Mouse (Mus musculus) embryonic fibroblast, embryonic 13.5 days (primary cell): ENCODE measurements around the gene Gan. TPM values are rescaled to one million over a fixed set of nuclear protein-coding genes. Genes with fewer than 3 reads are reported as not detected.

Experiments
- H3K27ac ChIP-seq: 2 replicates; pipeline ENCODE4 v1.5.1; 2012; ENCODE audit warnings: low read length, control low read depth, inconsistent platforms; ENCODE audit not compliant: insufficient read depth
- H3K4me1 ChIP-seq: 2 replicates; pipeline ENCODE4 v1.6.1; 2011; ENCODE audit warnings: low read length; ENCODE audit not compliant: control insufficient read depth, insufficient read depth
- H3K4me3 ChIP-seq: 2 replicates; pipeline ENCODE4 v1.5.1; 2011; ENCODE audit warnings: mild to moderate bottlenecking, control low read depth, low read length; ENCODE audit not compliant: insufficient read depth
- CTCF ChIP-seq: IDR thresholded peaks from 2 replicates; pipeline ENCODE4 v1.5.1; 2011; ENCODE audit warnings: mild to moderate bottlenecking, control low read depth, low read length, moderate library complexity, borderline replicate concordance; ENCODE audit not compliant: insufficient read depth
- POLR2A ChIP-seq: IDR thresholded peaks from 2 replicates; pipeline ENCODE4 v1.6.1; 2011; ENCODE audit warnings: low read depth, mild to moderate bottlenecking, control low read depth, low read length, moderate library complexity
- polyA plus RNA-seq: library from polyadenylated mRNA; stranded (reverse); fragments of >200 nt; gene quantifications from 2 replicates; pipeline ENCODE4 v1.2.4, GENCODE M21; 2011; ENCODE audit warnings: low read depth; ENCODE audit not compliant: missing spikeins, insufficient read length

Gan gene
- polyA plus RNA-seq, 1 experiment, result 12.0 TPM

DNA sequence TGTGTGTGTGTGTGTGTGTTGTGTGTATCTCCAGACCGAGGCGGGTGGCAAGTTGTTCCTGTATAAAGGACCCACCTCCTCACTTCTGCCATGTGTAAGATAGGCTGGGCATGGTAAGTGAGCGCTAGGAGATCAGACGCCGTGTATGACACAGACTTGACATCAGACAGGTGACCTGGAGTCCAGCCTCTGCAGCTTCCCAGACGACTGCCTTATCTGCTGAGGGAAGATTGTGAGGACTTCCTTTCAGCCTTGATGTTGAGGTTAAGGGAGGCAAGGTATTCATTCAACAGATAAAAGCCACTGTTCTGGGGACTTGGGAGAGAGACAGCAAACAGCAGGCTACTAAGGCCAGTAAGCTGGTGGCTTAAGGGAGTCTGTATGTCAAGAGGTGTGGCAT is 105.5 kb downstream of the Gan start:
- Histone ChIP-seq H3K4me3 (no peak overlapping the region), H3K4me1 (peaks cover 10% of the 10 kb centered on the region), H3K27ac (no peak overlapping the region)
- TF ChIP-seq CTCF, result no peak
- no peak for TF ChIP-seq POLR2A

DNA sequence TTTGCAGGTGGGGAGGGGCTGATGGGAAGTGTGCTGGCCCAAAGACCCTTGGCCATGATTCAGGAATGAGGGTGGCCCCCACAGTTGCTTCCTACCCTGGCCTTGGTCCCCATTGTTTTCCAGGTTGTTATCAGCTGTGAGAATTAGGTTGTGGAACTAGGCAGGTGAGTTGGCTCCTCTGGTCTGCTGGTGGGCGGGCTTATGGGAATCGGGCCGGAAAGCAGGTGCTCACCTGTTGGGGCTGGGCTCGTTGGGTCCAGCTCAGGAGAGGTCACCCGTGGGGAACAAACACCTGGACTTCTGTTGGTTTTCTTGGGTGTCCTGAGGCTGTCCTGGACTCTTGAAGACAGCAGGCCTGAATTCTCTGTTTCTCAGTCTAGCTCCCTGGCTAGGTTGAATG is 107.1 kb downstream of the Gan start:
- TF ChIP-seq POLR2A (no peak), CTCF (no peak)
- Histone ChIP-seq H3K4me1 (peaks cover 3% of the 10 kb centered on the region; the same call in 1 of the 2 replicates), H3K4me3 (no peak overlapping the region), H3K27ac (no peak overlapping the region)

Other genes starting within 250 kb of the Gan start
- gene Cmc2, start 236.7 kb upstream of the Gan start, polyA plus RNA-seq, result 14.4 and 23.8 TPM in 2 replicates
- 17.4 and 22.7 TPM in 2 replicates for gene Cenpn, start 236.4 kb upstream of the Gan start, polyA plus RNA-seq
- 11.0 TPM in 2 replicates for gene Atmin, start 214.7 kb upstream of the Gan start, polyA plus RNA-seq
- gene 1700030J22Rik, start 179.2 kb upstream of the Gan start, polyA plus RNA-seq, result 0.61 and 0.97 TPM in 2 replicates
- gene Gcsh, start 164.6 kb upstream of the Gan start, polyA plus RNA-seq, result 67.7 and 74.7 TPM in 2 replicates
- not detected in 2 replicates for gene Pkd1l2, start 75.7 kb upstream of the Gan start, polyA plus RNA-seq
- 0.22 TPM in 1 of 2 replicates, not detected in the other for gene Bco1, start 62.3 kb upstream of the Gan start, polyA plus RNA-seq
- gene Cmip, start 98.9 kb downstream of the Gan start, polyA plus RNA-seq, result 31.0 and 40.2 TPM in 2 replicates